Mouse (Mus musculus): ENCODE measurements at regions not wholly inside any gene's neighbourhood (a gene's known extent, or its start where the extent isn't known, plus 50 kb on each side); places are given as distances from the start of the nearest gene placed in this dataset.
A peak's percentile ranks its signal among the peaks of the same experiment; 100 is the strongest.

DNA sequence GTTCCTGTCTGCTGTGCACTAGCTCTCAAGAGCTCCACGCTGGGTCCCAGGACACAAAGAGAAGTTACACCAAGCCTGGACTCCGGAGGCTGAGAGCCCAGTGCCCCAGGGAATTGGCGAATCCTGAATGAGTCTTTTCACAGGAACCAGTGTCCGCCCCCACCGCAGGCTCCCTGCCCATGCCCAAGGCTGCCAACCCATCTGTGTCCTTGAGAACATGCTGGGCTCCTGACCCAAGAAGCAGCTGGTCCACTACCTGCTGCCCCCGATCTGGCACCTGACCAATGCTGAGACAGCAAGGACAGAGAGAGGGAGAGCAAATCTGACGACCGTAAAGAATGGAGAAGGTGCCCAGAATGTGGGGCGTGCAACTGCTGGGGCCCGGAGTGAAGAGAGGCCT, 85.2 kb upstream of the Cplx2 start:
- DNase-seq: no peak

DNA sequence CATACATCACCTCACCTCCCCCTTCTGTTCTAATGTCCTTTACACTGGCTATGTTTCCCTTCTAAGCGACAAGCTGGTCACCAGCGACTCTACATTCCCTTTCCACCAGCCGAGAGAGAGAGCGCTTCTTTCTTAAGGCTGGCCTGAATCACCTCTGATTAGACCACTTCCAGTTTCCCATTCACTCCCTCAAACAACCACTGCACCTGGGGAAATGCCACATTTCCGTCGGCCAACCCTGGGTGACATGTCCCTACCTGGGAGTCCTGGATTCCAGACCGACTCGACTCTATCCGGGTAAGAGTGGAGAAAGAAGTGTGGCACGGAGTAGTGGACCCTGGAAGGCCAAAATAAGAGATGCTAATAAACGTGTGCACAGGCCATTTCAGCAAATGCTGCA, 84.5 kb upstream of the Cplx2 start:
- no peak for DNase-seq

- DNase-seq: no peak
Measured at GRCm38 (mm10) chr13:54290066-54290465, 81.1 kb upstream of the Cplx2 start.

- no peak for DNase-seq
Measured at GRCm38 (mm10) chr13:54292394-54292793, 78.8 kb upstream of the Cplx2 start.

DNA sequence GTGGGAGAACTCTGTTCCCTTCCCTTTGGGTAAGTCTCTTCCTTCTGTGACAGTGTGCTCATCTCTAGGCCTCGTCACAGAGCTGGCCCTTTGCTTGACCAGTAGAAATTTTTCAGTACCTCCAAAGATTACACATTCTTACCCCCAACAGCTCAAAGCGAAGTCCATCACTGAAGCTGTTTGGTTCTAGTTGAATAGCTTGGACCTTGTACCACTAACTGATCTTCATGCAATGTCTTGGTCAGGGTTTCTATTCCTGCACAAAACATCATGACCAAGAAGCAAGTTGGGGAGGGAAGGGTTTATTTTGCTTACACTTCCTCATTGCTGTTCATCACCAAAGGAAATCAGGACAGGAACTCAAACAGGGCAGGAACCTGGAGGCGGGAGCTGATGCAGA, 78.1 kb upstream of the Cplx2 start:
- no peak for DNase-seq

- no peak for DNase-seq
Measured at GRCm38 (mm10) chr13:54295475-54296259, 75.5 kb upstream of the Cplx2 start.

- DNase-seq: no peak
Measured at GRCm38 (mm10) chr13:54296260-54296555, 74.9 kb upstream of the Cplx2 start.

- DNase-seq: no peak
Measured at GRCm38 (mm10) chr13:54298851-54299250, 72.3 kb upstream of the Cplx2 start.

DNA sequence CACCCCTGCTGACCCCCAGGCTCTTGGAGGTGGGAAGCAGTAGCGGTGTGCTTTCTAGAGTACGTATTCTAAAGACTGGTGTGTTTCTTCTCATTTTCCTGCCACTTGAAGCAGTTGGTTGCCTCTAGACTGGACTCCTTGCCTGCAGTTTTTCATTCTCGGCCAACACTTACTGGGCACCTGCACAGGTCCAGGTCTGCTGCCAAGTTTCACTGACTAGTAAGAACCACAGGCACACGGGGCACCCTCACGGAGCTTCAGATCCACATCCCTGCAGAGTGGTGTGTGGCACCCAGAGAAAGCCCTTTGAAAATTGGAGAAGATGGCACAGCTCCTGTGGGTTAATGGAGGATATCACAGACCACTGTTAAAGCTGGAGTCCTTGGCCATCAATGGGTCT, 71.9 kb upstream of the Cplx2 start:
- DNase-seq: no peak

GRCm38 (mm10) chr13:54301110-54301509, 70.0 kb upstream of the Cplx2 start:
- no peak for DNase-seq

DNA sequence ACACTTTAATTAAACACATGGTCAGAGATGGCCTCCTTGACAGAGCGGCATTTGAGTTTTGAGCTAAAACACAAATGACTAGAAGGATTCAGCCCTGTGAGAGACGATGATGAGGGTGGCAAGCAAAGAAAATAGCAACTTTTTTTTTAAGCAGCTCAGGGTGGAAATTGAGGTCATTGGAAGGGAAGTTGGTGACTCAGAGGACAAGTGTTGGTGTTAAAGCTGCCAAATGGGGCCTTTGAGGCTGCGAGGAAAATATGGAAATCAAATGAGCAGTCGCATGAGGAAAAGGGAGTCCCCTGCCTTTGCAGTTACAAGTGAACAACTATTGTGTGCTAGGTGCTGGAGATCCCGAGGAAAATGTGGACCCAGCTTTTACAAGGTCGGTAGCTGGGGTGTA, 69.5 kb upstream of the Cplx2 start:
- DNase-seq: no peak

DNA sequence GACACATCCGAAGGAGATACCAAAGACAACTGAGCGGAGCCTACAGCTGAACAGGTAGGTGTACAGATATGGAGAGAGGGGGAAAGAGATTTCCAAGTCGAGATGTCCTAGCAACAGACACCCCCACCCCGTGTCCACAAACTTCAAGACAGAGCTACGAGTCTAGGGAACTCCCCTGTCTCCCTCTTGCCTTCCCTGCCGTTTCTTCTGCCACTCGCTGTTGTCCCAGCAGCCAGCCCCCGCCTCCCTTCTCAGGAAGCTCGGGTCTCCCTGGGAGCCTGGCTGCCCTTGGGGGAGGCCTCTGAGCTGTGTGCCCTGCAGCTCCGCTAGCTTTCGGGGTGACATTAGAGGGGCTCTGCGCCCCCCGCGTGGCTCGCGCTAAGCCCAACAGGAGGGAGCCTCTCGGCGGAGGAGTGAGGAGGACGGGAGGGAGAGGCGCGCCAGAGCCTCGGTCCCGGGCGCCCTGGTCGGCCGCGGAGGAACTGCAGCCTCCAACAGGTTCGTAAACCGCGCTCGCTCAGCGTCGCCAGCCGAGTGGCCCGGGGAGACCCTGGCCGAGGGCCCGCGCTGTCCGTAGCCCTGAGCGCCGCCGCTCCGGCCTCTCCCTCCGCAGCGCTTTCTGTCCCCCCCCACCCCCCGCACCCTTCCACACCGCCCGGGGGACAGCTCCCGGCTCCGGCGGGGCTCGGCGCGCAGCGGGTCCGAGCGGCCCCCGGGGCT, 68.6 kb upstream of the Cplx2 start:
- peak; percentile 66 for DNase-seq

DNA sequence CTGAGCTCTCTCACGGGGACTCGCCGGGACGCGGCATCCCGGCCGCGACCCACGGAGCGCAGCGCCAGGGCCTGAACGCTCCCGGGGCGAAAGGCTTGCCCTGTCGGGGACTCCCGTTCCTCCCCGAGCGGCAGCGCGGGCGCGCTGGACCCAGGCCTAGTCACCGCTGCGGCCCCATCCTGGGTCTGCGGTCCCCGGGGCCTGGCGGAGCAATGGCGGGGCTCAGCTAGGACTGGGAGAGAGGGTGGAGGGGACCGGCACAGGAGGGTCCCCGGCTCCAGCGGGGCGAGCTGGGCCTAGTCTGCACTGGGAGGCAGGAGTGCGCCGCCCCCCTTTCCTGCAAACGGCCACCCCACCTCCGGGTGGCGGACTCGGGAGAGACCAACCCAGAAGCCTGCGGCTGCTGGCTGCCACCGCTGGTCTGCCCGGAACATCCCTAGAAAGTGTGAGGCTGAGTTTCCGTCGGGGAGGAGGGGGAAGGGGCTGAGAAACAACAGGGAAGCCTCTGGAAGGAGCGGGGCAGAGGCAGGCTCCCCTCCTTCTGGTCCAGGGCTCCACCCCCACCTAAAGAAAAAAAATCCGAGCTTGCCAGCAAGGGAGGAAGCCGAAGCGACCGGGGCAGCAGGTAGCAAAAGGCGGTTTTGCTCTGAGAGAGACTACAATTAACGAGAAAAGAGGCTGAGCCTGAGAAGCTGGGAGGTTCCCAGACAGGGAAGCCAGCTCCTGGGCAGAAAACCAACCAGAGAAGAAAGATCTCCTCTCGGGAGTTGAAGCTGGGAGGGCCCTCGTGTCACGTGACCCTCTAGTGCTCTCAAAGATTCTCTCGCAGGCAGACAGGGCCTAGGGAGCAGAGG, 67.9 kb upstream of the Cplx2 start:
- DNase-seq: peak; percentile 91

DNA sequence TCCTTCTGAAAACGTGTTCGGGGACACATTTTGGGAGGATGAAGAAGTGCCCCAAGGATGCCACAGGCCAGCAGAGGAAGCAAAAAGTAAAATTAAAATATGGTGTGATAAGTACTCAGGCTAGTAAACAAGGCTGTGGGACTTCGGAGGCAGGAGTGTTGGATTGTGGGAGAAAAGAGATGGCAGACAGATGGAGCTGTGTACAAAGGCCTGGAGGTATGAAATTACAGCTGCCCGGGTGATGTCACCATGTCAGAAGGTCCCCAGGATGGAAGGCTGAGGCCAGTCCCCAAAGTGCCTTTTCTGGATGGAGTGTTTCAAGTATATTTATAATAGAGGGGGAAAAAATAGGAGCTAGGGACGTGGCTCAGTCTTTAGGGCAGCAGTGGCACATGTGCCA, 66.9 kb upstream of the Cplx2 start:
- DNase-seq: no peak

DNA sequence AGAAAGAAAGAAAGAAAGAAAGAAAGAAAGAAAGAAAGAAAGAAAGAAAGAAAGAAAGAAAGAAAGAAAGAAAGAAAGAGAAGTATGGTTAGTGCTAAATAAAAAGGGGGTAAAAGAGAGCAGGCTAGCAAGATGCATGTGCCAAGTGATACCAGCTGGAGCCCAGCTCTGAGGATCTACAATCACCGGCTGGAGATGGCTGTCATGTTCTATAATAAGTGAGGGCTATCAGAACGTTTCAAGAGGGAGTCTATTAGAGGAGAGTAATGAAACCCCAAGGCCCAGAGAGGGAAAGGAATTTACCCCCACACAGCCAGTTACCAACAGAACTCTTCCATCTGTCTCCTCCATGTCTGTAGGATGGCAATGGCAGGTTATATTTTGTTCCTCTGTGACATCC, 62.6 kb upstream of the Cplx2 start:
- no peak for DNase-seq

GRCm38 (mm10) chr13:54309354-54309753, 61.8 kb upstream of the Cplx2 start:
- no peak for DNase-seq

DNA sequence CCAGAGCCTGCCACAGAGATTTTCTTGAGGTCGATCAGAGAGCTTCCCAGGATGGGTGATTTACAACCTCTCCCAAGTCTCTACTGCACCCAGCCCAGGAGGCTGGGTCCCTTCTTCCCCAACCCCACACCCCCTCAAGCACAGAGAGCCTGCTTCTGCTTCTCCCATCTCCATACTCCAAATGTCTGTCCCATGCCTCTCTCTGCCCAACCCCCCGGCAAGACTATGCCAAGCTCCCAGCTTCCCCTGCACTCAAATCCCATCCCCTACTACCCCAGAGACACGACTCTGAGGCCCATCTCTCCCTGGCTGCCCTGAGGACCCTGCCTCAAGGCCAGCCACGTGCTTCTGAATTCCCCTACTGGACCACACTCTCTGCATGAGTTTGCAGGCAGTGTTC, 61.0 kb upstream of the Cplx2 start:
- no peak for DNase-seq

- DNase-seq: no peak
Measured at GRCm38 (mm10) chr13:54311327-54312026, 59.7 kb upstream of the Cplx2 start.

GRCm38 (mm10) chr13:54312405-54313185, 58.6 kb upstream of the Cplx2 start:
- DNase-seq: peak; percentile 44

DNA sequence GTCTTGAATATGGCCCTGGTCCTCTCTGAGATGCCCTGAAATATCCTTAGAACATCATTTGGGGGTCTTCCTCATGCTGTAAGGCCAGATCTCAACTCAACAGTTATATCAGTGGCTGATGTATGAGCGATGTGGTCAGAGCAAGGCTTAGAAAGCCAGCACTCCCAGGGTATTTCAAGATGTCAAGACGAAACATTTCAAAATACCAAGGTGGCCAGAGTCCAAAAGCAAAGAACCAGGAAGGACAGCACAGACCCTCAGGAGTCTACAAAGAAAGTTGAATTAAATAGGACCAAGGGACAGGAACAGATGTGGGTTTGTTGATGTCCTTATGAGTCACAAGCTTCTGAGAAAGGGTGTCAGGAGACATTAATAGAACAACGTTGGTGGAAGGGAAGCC, 55.8 kb upstream of the Cplx2 start:
- DNase-seq: no peak

- DNase-seq: no peak
Measured at GRCm38 (mm10) chr13:54316907-54317306, 54.2 kb upstream of the Cplx2 start.

DNA sequence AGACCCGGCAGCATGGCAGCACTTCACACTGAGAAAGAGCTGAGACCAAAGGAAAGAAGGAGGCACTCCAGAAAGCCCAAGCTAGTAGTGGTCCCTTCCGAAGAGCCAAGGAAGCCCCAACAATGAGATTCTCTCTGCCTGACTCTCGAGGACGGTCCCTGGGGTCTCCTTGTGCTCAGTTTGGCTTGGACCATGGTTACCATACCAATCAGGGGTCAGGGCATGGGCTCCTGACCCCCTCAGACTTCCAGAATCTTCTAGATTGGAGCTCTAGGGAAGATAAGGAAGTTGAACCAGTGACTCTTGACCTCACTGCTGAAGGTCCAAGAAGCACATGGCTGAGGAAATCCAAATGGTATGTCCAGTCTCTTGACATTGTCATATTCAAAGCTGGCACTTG, 53.0 kb upstream of the Cplx2 start:
- peak; percentile 54 for DNase-seq
